Mouse (Mus musculus) limb, embryonic 14.5 days (tissue): ENCODE data around the gene Akap5. TPM values are rescaled to one million over a fixed set of nuclear protein-coding genes. Genes with fewer than 3 reads are reported as not detected.

Source experiments
- ATAC-seq: fragments of 200-750 bp; cut with Nextera tagmentation; 2 replicates; pipeline ENCODE4 v1.8.0; 2017; ENCODE audit warnings: low read depth, moderate number of reproducible peaks, moderate TSS enrichment; ENCODE audit not compliant: low FRiP score
- DNase-seq: peaks from one replicate; pipeline ENCODE4 v3.0.0-alpha.2; 2015; ENCODE audit warnings: low spot score
- H3K27ac ChIP-seq: fragments of 300-500 bp; sonication (generic); replicated peaks from 2 replicates; pipeline ENCODE4 v1.5.1; 2014; ENCODE audit warnings: low read depth, mild to moderate bottlenecking, low read length, moderate library complexity, mixed read lengths
- H3K27me3 ChIP-seq: fragments of 300-500 bp; sonication (generic); 2 replicates; pipeline ENCODE4 v1.6.1; 2014; ENCODE audit warnings: low read length, mixed read lengths; ENCODE audit not compliant: control insufficient read depth, insufficient read depth
- H3K36me3 ChIP-seq: fragments of 300-500 bp; sonication (generic); 2 replicates; pipeline ENCODE4 v1.6.1; 2014; ENCODE audit warnings: mild to moderate bottlenecking, low read length, moderate library complexity, mixed read lengths; ENCODE audit not compliant: control insufficient read depth, insufficient read depth
- H3K4me1 ChIP-seq: fragments of 300-500 bp; sonication (generic); 2 replicates; pipeline ENCODE4 v1.6.1; 2014; ENCODE audit warnings: antibody characterized with exemption, low read length, mixed read lengths; ENCODE audit not compliant: control insufficient read depth, insufficient read depth
- H3K4me2 ChIP-seq: fragments of 300-500 bp; sonication (generic); replicated peaks from 2 replicates; pipeline ENCODE4 v1.6.1; 2014; ENCODE audit warnings: low read depth, mild to moderate bottlenecking, low read length, moderate library complexity; ENCODE audit not compliant: severe bottlenecking
- H3K4me3 ChIP-seq: fragments of 300-500 bp; sonication (generic); replicated peaks from 2 replicates; pipeline ENCODE4 v1.5.1; 2014; ENCODE audit warnings: low read length
- H3K9ac ChIP-seq: fragments of 300-500 bp; sonication (generic); 2 replicates; pipeline ENCODE4 v1.6.1; 2014; ENCODE audit warnings: mild to moderate bottlenecking, low read depth, low read length, moderate library complexity; ENCODE audit not compliant: severe bottlenecking
- H3K9me3 ChIP-seq: fragments of 300-500 bp; sonication (generic); 2 replicates; pipeline ENCODE4 v1.6.1; 2016; ENCODE audit warnings: low read length; ENCODE audit not compliant: control insufficient read depth
- POLR2A ChIP-seq: fragments of 200-500 bp; IDR thresholded peaks from 2 replicates; pipeline ENCODE4 v1.8.0; 2012; ENCODE audit warnings: inconsistent platforms, mild to moderate bottlenecking, moderate library complexity, borderline replicate concordance; ENCODE audit not compliant: insufficient read depth, insufficient read length; ENCODE audit errors: extremely low read depth
- WGBS: fragments of 180-500 bp; shearing (Covaris S2); extraction: QIAGEN DNeasy Blood & Tissue Kit; methylation state at CpG from one replicate; pipeline ENCODE4 v1.1.7; 2014; 5-methylcytosine and 5-hydroxymethylcytosine counted together
- polyA plus RNA-seq, 2 experiments: library from polyadenylated mRNA; depleted of rRNA in 1 of 2; stranded (reverse) in 1 of 2; unstranded in 1 of 2; fragments of >200 nt; fragmentation: Nextera tagmentation in 1 of 2; extraction: Ambion mirVana in 1 of 2; gene quantifications; 2 replicates each; pipeline versions ENCODE4 v1.2.1 to v1.2.3; 2012 to 2014

Gene Akap5
- polyA plus RNA-seq, 2 experiments = 1.0 to 1.6 TPM

GRCm38 (mm10) chr12:76345759-76346455 lies 21.2 kb downstream of the Akap5 start:
- TF ChIP-seq POLR2A = no peak
- H3K4me3 ChIP-seq = no peak overlapping the region
- 79% methylated on average over 5 of the region's 6 CpGs for WGBS
- no peaks in the 10 kb centered on the region for H3K4me1 ChIP-seq
- no peak overlapping the region for H3K27ac ChIP-seq
- DNase-seq = no peak
- H3K36me3 ChIP-seq = peaks cover 46% of the 10 kb centered on the region
- no peak for ATAC-seq
- H3K27me3 ChIP-seq = no peaks in the 10 kb centered on the region
- H3K9ac ChIP-seq = no peak overlapping the region
- no peak overlapping the region for H3K4me2 ChIP-seq
- no peaks in the 10 kb centered on the region for H3K9me3 ChIP-seq

- H3K9ac ChIP-seq = no peak overlapping the region
- H3K4me3 ChIP-seq = no peak overlapping the region
- H3K9me3 ChIP-seq = no peaks in the 10 kb centered on the region
- no peak for TF ChIP-seq POLR2A
- no peaks in the 10 kb centered on the region for H3K27me3 ChIP-seq
- H3K4me2 ChIP-seq = no peak overlapping the region
- no peak overlapping the region for H3K27ac ChIP-seq
- WGBS = 70% methylated on average over 8 of the region's 8 CpGs
- DNase-seq (no peak), ATAC-seq (no peak)
- H3K4me1 ChIP-seq = no peaks in the 10 kb centered on the region
- H3K36me3 ChIP-seq = peaks cover 53% of the 10 kb centered on the region
Measured at GRCm38 (mm10) chr12:76349680-76350220, 25.1 kb downstream of the Akap5 start.

- H3K9me3 ChIP-seq = no peaks in the 10 kb centered on the region
- WGBS = 56% methylated on average over 1 of the region's 1 CpGs
- H3K27me3 ChIP-seq = no peaks in the 10 kb centered on the region
- no peak overlapping the region for H3K4me3 ChIP-seq
- H3K4me2 ChIP-seq = no peak overlapping the region
- no peak for TF ChIP-seq POLR2A
- DNase-seq = no peak
- H3K27ac ChIP-seq = no peak overlapping the region
- no peak overlapping the region for H3K9ac ChIP-seq
- no peak for ATAC-seq
- H3K36me3 ChIP-seq = 0 out of 2 replicates have a peak, but pooled peaks cover 14% of the 10 kb centered on the region
- H3K4me1 ChIP-seq = no peaks in the 10 kb centered on the region
Measured at GRCm38 (mm10) chr12:76360868-76361267, 36.2 kb downstream of the Akap5 start.

GRCm38 (mm10) chr12:76361405-76362302 lies 37.0 kb downstream of the Akap5 start:
- TF ChIP-seq POLR2A = no peak
- Histone ChIP-seq H3K36me3 (0 out of 2 replicates have a peak, but pooled peaks cover 14% of the 10 kb centered on the region), H3K4me2 (no peak overlapping the region), H3K9ac (no peak overlapping the region), H3K27me3 (no peaks in the 10 kb centered on the region), H3K27ac (peak overlapping the region; percentile 5; the same call in 1 of the 2 replicates), H3K4me3 (no peak overlapping the region), H3K9me3 (no peaks in the 10 kb centered on the region), H3K4me1 (no peaks in the 10 kb centered on the region)
- 45% methylated on average over 9 of the region's 9 CpGs for WGBS
- DNase-seq (no peak), ATAC-seq (no peak)

GRCm38 (mm10) chr12:76362303-76362676 lies 37.6 kb downstream of the Akap5 start:
- 81% methylated on average over 9 of the region's 9 CpGs for WGBS
- H3K9me3 ChIP-seq = no peaks in the 10 kb centered on the region
- ATAC-seq (no peak), DNase-seq (no peak)
- no peak for TF ChIP-seq POLR2A
- H3K4me3 ChIP-seq = no peak overlapping the region
- H3K27me3 ChIP-seq = no peaks in the 10 kb centered on the region
- 0 out of 2 replicates have a peak, but pooled peaks cover 10% of the 10 kb centered on the region for H3K36me3 ChIP-seq
- H3K4me1 ChIP-seq = peaks cover 5% of the 10 kb centered on the region
- no peak overlapping the region for H3K9ac ChIP-seq
- no peak overlapping the region for H3K4me2 ChIP-seq
- H3K27ac ChIP-seq = peak overlapping the region; percentile 5; the same call in 1 of the 2 replicates
